Mouse (Mus musculus) cerebral cortex, adult 2 months (tissue): Measurements from ENCODE around the gene 4933417A18Rik.

Experiments
- WGBS: fragments of 180-500 bp; shearing (Covaris S2); methylation state at CpG from one replicate; pipeline ENCODE4 v1.1.7; 2018; 5-methylcytosine and 5-hydroxymethylcytosine counted together

Gene 4933417A18Rik

DNA sequence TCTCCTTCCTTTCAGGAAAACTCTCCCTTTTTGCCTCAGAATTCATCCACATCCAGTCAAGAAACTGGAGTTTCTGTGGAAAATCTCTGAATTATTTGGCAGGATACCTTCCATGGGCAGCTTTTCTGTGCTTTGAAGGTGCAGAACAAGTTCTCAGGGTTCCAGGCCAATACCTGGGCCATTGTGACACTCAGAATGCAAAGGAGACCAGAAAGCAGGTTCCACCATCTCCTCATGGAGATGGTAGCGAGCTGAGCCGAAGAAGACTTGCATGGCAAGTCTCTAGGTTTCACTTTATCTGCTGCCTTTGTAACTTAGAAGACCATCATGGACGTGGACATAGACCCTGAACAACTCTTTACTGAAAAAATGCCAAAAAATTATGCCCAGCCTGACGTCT is at the start of gene 4933417A18Rik, which contains the start of gene Fam217a:
Gene 4933417A18Rik (plus strand): TSS at position 200 of the 400 bp plus-strand sequence.
Gene Fam217a (minus strand): TSS at position 101 of the 400 bp plus-strand sequence.
- 88% methylated on average over 4 of the region's 4 CpGs for WGBS

DNA sequence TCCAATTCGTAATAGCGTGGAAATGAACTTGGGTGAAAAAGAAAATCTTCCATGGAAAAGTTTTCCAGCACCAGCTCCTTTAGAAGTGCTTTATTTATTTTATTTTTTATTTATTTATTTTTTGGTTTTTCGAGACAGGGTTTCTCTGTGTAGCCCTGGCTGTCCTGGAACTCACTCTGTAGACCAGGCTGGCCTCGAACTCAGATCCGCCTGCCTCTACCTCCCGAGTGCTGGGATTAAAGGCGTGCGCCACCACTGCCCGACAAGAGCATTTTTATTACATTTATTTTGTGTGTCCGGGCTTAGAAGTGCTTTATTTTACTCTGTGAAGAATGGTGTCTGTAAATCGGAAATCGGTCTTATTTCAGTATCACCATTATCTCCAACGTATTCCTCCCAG is 49.5 kb upstream of the 4933417A18Rik start:
- WGBS: 11% methylated on average over 13 of the region's 13 CpGs

GRCm38 (mm10) chr13:34875166-34875710 is 49.0 kb upstream of the 4933417A18Rik start, which contains the start of gene Prpf4b:
Gene Prpf4b (plus strand): TSS chr13:34875302.
- WGBS: under 1% methylated on average over 40 of the region's 40 CpGs

GRCm38 (mm10) chr13:34875741-34876445 is 48.3 kb upstream of the 4933417A18Rik start:
- WGBS: under 1% methylated on average over 43 of the region's 50 CpGs

DNA sequence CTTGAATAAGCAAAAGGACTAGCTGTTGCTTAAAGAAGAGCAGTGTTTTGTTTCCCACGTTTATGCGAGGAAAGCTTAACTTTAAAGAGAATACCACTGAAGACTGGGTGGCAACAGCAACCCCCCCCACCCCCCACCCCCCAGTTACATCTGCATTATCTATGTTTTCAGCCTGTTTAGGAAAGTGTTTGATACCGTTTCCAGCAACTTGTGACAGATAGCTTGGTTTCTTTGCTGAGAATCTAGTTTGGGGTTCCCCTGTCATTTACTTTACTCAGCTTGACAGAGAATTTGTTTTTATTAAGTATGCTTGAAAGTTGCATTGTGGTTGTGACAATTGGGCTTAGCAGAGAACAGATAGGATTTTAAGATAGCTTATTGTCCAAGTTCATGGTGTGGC is 47.7 kb upstream of the 4933417A18Rik start:
- WGBS: 2% methylated on average over 3 of the region's 3 CpGs

- 72% methylated on average over 1 of the region's 1 CpGs for WGBS
These were observed 31.3 kb upstream of the 4933417A18Rik start for GRCm38 (mm10) chr13:34892871-34893270.

GRCm38 (mm10) chr13:34914614-34915013 is 9.6 kb upstream of the 4933417A18Rik start:
- WGBS: 67% methylated on average over 9 of the region's 9 CpGs

- WGBS: 43% methylated on average over 37 of the region's 37 CpGs
These were observed 7.6 kb upstream of the 4933417A18Rik start for GRCm38 (mm10) chr13:34916520-34917167.

DNA sequence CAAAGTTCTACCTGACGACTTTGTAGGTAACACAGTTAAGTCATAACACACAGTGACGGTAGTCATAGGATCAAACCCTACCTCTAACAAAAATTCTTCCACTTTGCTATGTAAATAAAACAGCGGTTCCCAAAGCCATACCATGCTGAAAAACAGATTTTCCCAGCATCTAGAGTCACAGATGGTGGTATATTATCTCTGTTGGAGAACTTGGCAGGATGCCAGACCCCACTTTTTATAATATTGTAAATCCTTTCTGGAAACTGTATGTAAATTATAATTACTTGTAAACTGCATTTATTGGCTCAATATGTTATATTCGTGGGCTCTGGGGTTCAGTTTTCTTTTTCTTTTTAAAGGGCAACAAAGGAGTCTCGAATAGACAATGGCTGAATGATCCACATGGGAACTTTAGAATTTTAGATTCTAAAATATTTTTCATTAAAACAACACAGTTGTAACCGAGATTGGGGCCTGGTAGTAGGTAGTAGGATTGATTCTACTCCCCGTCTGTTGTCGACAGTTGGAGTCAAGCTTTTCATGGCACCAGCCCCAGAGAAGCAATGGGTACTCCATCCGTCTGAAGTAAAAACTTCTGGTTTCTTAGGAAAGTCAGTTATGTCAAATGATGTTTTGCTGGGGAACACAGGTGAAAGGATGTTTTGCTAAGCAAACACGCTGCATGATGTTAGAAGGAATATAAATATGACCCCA is 10.9 kb downstream of the 4933417A18Rik start:
- WGBS: 58% methylated on average over 10 of the region's 10 CpGs

DNA sequence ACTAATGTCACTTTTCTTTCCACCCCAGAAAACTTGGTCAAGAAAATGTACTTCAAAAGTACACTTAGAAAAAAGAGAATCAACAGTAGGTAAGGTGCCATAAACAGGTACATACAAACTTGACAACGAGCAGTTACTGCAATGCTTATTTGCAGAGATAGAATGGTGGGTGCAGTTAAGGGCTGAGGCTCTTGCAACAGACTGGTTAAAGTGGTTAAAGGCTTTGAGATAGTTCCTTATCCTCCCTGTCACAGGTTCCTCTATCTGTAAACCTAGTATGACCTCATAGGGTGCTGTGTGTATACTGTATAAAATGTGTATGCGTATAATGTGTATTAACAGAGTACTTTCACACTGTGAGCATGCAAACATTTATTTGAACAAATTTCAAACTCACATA is 27.2 kb downstream of the 4933417A18Rik start:
- 94% methylated on average over 2 of the region's 2 CpGs for WGBS

- WGBS: 86% methylated on average over 4 of the region's 4 CpGs
These were observed 32.7 kb downstream of the 4933417A18Rik start for GRCm38 (mm10) chr13:34956901-34957300.

GRCm38 (mm10) chr13:34958158-34958557 is 33.9 kb downstream of the 4933417A18Rik start:
- WGBS: 75% methylated on average over 3 of the region's 3 CpGs

GRCm38 (mm10) chr13:34960996-34961770 is 37.0 kb downstream of the 4933417A18Rik start:
- 96% methylated on average over 4 of the region's 4 CpGs for WGBS

DNA sequence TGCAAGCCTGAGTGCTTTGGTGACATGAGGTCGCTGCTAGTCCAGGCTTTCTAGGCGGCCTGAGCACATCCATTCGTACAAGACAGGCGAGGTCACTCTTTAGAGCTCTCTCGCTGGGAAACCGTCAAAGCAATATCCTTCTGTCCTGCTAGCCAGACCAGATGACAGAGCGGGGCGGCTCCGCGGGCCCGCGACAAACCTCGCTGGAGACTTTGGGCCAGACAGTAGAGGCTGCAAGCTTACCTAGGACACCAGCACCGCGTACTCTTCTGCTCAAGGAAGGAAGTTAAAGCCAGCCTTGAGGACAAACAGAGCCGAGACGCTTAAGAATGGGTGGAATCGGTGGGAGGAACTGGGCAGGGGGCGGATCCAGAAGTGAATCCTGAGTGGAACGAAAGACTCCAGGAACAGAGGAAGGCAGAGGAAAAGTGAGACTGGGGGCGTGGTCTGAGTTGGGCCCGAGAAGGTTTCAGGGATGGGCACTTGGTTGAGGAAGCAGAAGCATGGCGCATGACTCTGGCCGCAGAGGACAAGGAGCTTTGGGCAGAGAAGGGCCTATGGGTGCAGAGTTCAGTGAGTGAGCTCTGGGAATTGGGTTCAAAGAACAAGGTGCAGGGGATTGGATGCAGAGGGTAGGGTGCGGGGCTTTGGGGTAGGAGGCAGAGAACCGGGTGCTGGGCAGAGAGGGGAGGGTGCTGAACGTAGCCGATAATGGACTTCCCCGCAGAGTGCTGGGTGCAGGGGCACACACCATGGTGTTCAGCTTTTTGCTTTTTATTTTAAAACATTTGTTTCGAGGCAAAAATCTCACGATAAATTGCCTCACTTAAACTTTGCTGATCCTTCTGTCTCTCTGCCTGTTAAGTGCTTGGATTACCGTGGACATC is 39.5 kb downstream of the 4933417A18Rik start, which contains the start of gene Eci3:
Gene Eci3 (minus strand): TSS at position 300 of the 887 bp plus-strand sequence.
- 7% methylated on average over 32 of the region's 32 CpGs for WGBS

DNA sequence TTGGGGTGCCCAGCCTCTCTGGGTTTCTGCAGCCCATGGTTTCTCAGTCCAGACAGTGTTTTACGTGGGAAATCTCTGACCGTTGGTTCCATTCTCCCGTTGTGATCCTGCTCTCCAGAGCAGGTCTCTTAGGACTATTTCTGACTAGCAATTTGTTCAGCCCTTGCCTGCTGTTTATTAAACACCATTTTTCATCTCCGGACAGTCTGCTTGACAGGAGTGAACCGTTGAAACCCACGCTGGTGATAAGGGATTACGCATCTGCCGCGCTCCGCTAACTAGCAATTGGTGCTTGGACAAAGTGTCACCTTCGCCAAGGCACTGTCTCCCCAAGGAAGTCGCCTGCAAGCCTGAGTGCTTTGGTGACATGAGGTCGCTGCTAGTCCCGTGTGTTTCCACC is 40.2 kb downstream of the 4933417A18Rik start:
- 10% methylated on average over 14 of the region's 14 CpGs for WGBS

DNA sequence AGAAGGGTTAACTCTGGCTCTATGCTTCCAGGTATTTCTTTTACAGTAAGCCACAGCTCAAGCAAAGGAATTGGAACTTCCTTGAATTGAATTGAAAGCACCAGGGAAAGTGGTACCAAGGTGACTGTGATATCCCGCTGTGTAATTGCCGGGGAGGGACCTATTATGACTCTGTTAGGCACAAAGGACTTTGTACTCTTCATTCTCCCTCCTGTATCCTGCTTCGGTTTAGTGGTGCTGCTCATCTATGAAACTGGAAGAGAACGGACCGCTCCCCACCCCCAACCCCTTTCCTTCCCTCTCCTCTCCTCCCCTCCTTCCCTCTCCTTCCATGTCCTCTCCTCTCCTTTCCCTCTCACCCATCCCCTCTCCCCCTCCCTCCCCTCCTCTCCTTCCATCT is 40.7 kb downstream of the 4933417A18Rik start:
- 32% methylated on average over 5 of the region's 5 CpGs for WGBS

DNA sequence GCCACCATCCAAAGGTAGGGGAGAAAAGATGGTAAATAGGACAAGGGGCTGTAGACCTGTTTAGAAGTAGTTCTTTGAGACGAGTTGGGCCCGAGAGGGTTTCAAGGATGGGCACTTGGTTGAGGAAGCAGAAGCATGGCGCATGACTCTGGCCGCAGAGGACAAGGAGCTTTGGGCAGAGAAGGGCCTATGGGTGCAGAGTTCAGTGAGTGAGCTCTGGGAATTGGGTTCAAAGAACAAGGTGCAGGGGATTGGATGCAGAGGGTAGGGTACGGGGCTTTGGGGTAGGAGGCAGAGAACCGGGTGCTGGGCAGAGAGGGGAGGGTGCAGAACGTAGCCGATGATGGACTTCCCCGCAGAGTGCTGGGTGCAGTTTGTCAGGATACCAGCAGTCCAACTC is 41.4 kb downstream of the 4933417A18Rik start:
- 86% methylated on average over 9 of the region's 9 CpGs for WGBS

GRCm38 (mm10) chr13:34973149-34973548 is 48.9 kb downstream of the 4933417A18Rik start:
- 74% methylated on average over 1 of the region's 1 CpGs for WGBS

GRCm38 (mm10) chr13:34973770-34974169 is 49.6 kb downstream of the 4933417A18Rik start:
- 60% methylated on average over 1 of the region's 1 CpGs for WGBS

GRCm38 (mm10) chr13:34976116-34976515 is 51.9 kb downstream of the 4933417A18Rik start:
- WGBS: 82% methylated on average over 4 of the region's 4 CpGs
